Mouse (Mus musculus) MEL (cell line): ENCODE data around the gene Pmf1.
"Not testable (repeated sequence)": the region's sequence is repeated elsewhere in the genome, so short reads cannot be mapped to it uniquely, and the experiment has no call there.

Experiments
- CTCF ChIP-seq, 3 experiments: IDR thresholded peaks in 2 of 3; conservative IDR thresholded peaks in 1 of 3; 2 replicates each; pipeline ENCODE4 v1.5.1; 2011 to 2012; ENCODE audit warnings: low read length in 3 of 3, low read depth in 2 of 3, mild to moderate bottlenecking in 2 of 3, improper control_type of control experiment in 1 of 3, inconsistent platforms in 1 of 3, mixed read lengths in 1 of 3, moderate library complexity in 1 of 3; ENCODE audit not compliant: control insufficient read depth in 1 of 3, insufficient read depth in 1 of 3, poor library complexity in 1 of 3, severe bottlenecking in 1 of 3
- TBP ChIP-seq: IDR thresholded peaks from 2 replicates; pipeline ENCODE4 v1.8.0; 2011; ENCODE audit warnings: low read depth, low read length, improper control_type of control experiment

DNA sequence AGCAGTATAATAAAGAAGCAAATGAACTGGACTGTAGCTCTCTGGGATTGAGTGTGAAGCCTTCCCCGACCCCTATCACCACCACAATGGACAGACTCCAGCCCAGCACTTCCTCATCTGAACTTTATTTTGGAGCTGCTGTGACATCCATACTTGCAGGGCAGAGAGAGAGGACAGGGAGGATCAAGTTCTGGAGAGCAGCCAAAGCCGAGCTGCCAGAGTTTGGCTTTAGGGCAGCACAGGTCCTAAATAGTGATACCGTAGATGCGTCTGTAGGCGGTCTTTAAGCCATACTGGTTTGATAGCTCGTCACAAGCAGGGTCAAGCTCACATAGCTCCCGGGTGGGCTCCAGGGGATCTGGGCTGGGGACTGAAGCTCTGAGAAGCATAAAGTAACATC is 41.6 kb downstream of the Pmf1 start:
- not testable (repeated sequence) for TF ChIP-seq CTCF (IDR thresholded peaks at IDR 0.05 in 2 of 3, conservative IDR thresholded peaks at IDR 0.05 in 1 of 3; ENCODE audit: control insufficient read depth in 1 of 3, insufficient read depth in 1 of 3, low read depth in 2 of 3, low read length in 3 of 3, poor library complexity in 1 of 3, severe bottlenecking in 1 of 3); TBP
